Mouse (Mus musculus) kidney, adult 2 months (tissue): ENCODE data around the gene Ndufb10.

ENCODE experiments used
- CTCF ChIP-seq: fragments of 200-500 bp; conservative IDR thresholded peaks from 2 replicates; pipeline ENCODE4 v1.5.1; 2011; ENCODE audit warnings: low read depth, mild to moderate bottlenecking, control low read depth, low read length, moderate library complexity, mixed read lengths; ENCODE audit not compliant: insufficient read depth, insufficient read length
- POLR2A ChIP-seq: fragments of 200-500 bp; IDR thresholded peaks from one replicate; pipeline ENCODE4 v1.6.1; 2011; ENCODE audit warnings: low read depth, low read length, control low read depth

DNA sequence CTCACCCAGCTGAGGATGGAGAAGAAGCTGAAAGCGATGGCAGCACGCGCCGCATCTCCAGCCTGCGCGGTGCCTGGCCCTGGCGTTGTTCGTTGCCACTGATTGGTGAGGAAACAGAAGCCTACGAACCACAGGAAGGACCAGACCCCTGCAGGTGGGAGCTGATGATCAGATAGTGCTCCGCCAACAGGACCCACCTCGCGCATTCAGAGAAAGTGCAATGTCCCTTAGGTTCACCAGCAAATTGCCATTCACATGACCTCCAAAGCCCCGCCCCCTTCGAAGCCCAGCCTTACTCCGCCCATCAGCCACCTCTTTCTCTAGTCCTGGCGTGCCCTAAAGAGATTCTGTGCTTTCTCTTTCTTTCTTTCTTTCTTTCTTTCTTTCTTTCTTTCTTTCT is 37.8 kb downstream of the Ndufb10 start:
- TF ChIP-seq CTCF (no peak), POLR2A (no peak)
